8 mouse cellular contexts compared by ENCODE assay signal in genomic region chr14:30870206-30871147, GRCm38 (mm10). TPM values are rescaled to one million over a fixed set of nuclear protein-coding genes. Genes with fewer than 3 reads are reported as not detected.
DNase-seq lines count a peak whose midpoint lies in the region; ATAC-seq lines count a peak whose summit lies in the region.

No protein-coding gene starts in this region.

- ATAC-seq in lung, embryonic 15.5 days (ENCODE audit: borderline replicate concordance, extremely low read depth, low FRiP score, low TSS enrichment) = peak; percentile 67
- ATAC-seq in heart, embryonic 11.5 days (replicated peaks; ENCODE audit: insufficient number of reproducible peaks, low FRiP score, low TSS enrichment) = 0 out of 2 replicates have a peak, but pooled peaks have one; percentile 45
- ATAC-seq in limb, embryonic 13.5 days (ENCODE audit: low FRiP score, low read depth) = peak; percentile 78
- peak; percentile 44; the same call in 1 of the 2 replicates for ATAC-seq in stomach, embryonic 16.5 days (ENCODE audit: insufficient read depth, low FRiP score)

- H3K9ac ChIP-seq in lung, embryonic 15.5 days = no peak overlapping the region
- H3K9ac ChIP-seq in heart, embryonic 11.5 days (ENCODE audit: low read depth, low read length) = no peak overlapping the region
- H3K9ac ChIP-seq in limb, embryonic 13.5 days = peak overlapping the region; percentile 43
- H3K9ac ChIP-seq in stomach, embryonic 16.5 days (ENCODE audit: low read length) = no peak overlapping the region

- H3K4me3 ChIP-seq in lung, embryonic 15.5 days = no peak overlapping the region
- no peak overlapping the region for H3K4me3 ChIP-seq in heart, embryonic 11.5 days (ENCODE audit: low read depth, low read length)
- no peak overlapping the region for H3K4me3 ChIP-seq in limb, embryonic 13.5 days
- no peak overlapping the region for H3K4me3 ChIP-seq in stomach, embryonic 16.5 days (replicated peaks; ENCODE audit: low read length)

- no peaks in the 10 kb centered on the region for H3K27me3 ChIP-seq in lung, embryonic 15.5 days
- no peaks in the 10 kb centered on the region for H3K27me3 ChIP-seq in heart, embryonic 11.5 days (ENCODE audit: control insufficient read depth, insufficient read depth, low read length)
- H3K27me3 ChIP-seq in limb, embryonic 13.5 days = no peaks in the 10 kb centered on the region
- H3K27me3 ChIP-seq in stomach, embryonic 16.5 days (ENCODE audit: control insufficient read depth, insufficient read depth, low read length) = no peaks in the 10 kb centered on the region

- H3K27ac ChIP-seq in lung, embryonic 15.5 days = peak overlapping the region; percentile 81
- H3K27ac ChIP-seq in heart, embryonic 11.5 days (ENCODE audit: low read depth, low read length) = peak overlapping the region; percentile 71
- peak overlapping the region; percentile 82 for H3K27ac ChIP-seq in limb, embryonic 13.5 days
- peak overlapping the region; percentile 72 for H3K27ac ChIP-seq in stomach, embryonic 16.5 days (ENCODE audit: low read length)

- H3K4me1 ChIP-seq in lung, embryonic 15.5 days = peaks cover 32% of the 10 kb centered on the region
- peaks cover 29% of the 10 kb centered on the region for H3K4me1 ChIP-seq in heart, embryonic 11.5 days (ENCODE audit: control insufficient read depth, insufficient read depth, low read length)
- peaks cover 42% of the 10 kb centered on the region for H3K4me1 ChIP-seq in limb, embryonic 13.5 days
- H3K4me1 ChIP-seq in stomach, embryonic 16.5 days (ENCODE audit: control insufficient read depth, insufficient read depth, low read length) = no peaks in the 10 kb centered on the region

- DNase-seq in lung, postnatal 25 days (ENCODE audit: low spot score) = no peak
- no peak for DNase-seq in urinary bladder, adult 18-20 months (ENCODE audit: low spot score in 2 of 2)
- no peak for DNase-seq in right cerebral cortex, postnatal 36 days (ENCODE audit: low spot score in 2 of 2)
- DNase-seq in ovary, postnatal 10 days (ENCODE audit: low spot score) = no peak

- 61% methylated on average over 25 of the region's 25 CpGs for WGBS in lung, embryonic 15.5 days
- 62% methylated on average over 25 of the region's 25 CpGs for WGBS in heart, embryonic 11.5 days (ENCODE audit: insufficient replicate concordance)
- WGBS in limb, embryonic 13.5 days = 44% methylated on average over 25 of the region's 25 CpGs
- WGBS in stomach, embryonic 16.5 days = 65% methylated on average over 25 of the region's 25 CpGs

- peaks cover 8% of the 10 kb centered on the region; the same call in 1 of the 2 replicates for H3K36me3 ChIP-seq in lung, embryonic 15.5 days
- H3K36me3 ChIP-seq in heart, embryonic 11.5 days (ENCODE audit: control insufficient read depth, insufficient read depth, low read length) = no peaks in the 10 kb centered on the region
- peaks cover 62% of the 10 kb centered on the region for H3K36me3 ChIP-seq in limb, embryonic 13.5 days
- no peaks in the 10 kb centered on the region; the same call in 1 of the 2 replicates for H3K36me3 ChIP-seq in stomach, embryonic 16.5 days (ENCODE audit: control insufficient read depth, insufficient read depth, low read length)

- H3K9me3 ChIP-seq in lung, embryonic 15.5 days = no peaks in the 10 kb centered on the region
- no peaks in the 10 kb centered on the region for H3K9me3 ChIP-seq in heart, embryonic 11.5 days (replicated peaks; ENCODE audit: control insufficient read depth, low read length)
- no peaks in the 10 kb centered on the region for H3K9me3 ChIP-seq in limb, embryonic 13.5 days
- no peaks in the 10 kb centered on the region for H3K9me3 ChIP-seq in stomach, embryonic 16.5 days (replicated peaks; ENCODE audit: control insufficient read depth, low read length)

- H3K4me2 ChIP-seq in lung, embryonic 15.5 days = no peak overlapping the region
- no peak overlapping the region for H3K4me2 ChIP-seq in heart, embryonic 11.5 days
- H3K4me2 ChIP-seq in limb, embryonic 13.5 days (replicated peaks) = peak overlapping the region; percentile 35
- no peak overlapping the region for H3K4me2 ChIP-seq in stomach, embryonic 16.5 days (ENCODE audit: low read depth, low read length)

RNA-seq across cellular contexts. Expression of gene Mustn1, which starts 8.5 kb away (rescaled TPM):
- polyA plus RNA-seq in lung, embryonic 15.5 days (2015; fragmentation: Nextera tagmentation; extraction: Ambion mirVana) = 8.0 and 9.3 TPM in 2 replicates
- 1.8 and 2.0 TPM in 2 replicates for polyA plus RNA-seq in heart, embryonic 11.5 days (2014; fragmentation: Nextera tagmentation; extraction: Ambion mirVana)
- polyA plus RNA-seq in limb, embryonic 13.5 days (2015; fragmentation: Nextera tagmentation; extraction: Ambion mirVana) = 13.1 and 13.9 TPM in 2 replicates
- polyA plus RNA-seq in stomach, embryonic 16.5 days (2015; fragmentation: Nextera tagmentation; extraction: Ambion mirVana) = 10.1 and 11.4 TPM in 2 replicates

RNA-seq across cellular contexts. Expression of gene Itih4, which starts 15.8 kb away (rescaled TPM):
- polyA plus RNA-seq in lung, embryonic 15.5 days (2015; fragmentation: Nextera tagmentation; extraction: Ambion mirVana) = 0.16 and 0.70 TPM in 2 replicates
- not detected in 2 replicates for polyA plus RNA-seq in heart, embryonic 11.5 days (2014; fragmentation: Nextera tagmentation; extraction: Ambion mirVana)
- polyA plus RNA-seq in limb, embryonic 13.5 days (2015; fragmentation: Nextera tagmentation; extraction: Ambion mirVana) = 0.06 TPM in 2 replicates
- polyA plus RNA-seq in stomach, embryonic 16.5 days (2015; fragmentation: Nextera tagmentation; extraction: Ambion mirVana) = 5.6 and 7.7 TPM in 2 replicates

RNA-seq across cellular contexts. Expression of gene Tmem110, which starts 45.1 kb away (rescaled TPM):
- 29.9 and 30.0 TPM in 2 replicates for polyA plus RNA-seq in lung, embryonic 15.5 days (2015; fragmentation: Nextera tagmentation; extraction: Ambion mirVana)
- polyA plus RNA-seq in heart, embryonic 11.5 days (2014; fragmentation: Nextera tagmentation; extraction: Ambion mirVana) = 16.0 and 18.2 TPM in 2 replicates
- polyA plus RNA-seq in limb, embryonic 13.5 days (2015; fragmentation: Nextera tagmentation; extraction: Ambion mirVana) = 30.4 and 32.4 TPM in 2 replicates
- polyA plus RNA-seq in stomach, embryonic 16.5 days (2015; fragmentation: Nextera tagmentation; extraction: Ambion mirVana) = 22.6 and 26.4 TPM in 2 replicates

RNA-seq across cellular contexts. Expression of gene Itih3, which starts 53.1 kb away (rescaled TPM):
- polyA plus RNA-seq in lung, embryonic 15.5 days (2015; fragmentation: Nextera tagmentation; extraction: Ambion mirVana) = 0.50 and 2.4 TPM in 2 replicates
- polyA plus RNA-seq in heart, embryonic 11.5 days (2014; fragmentation: Nextera tagmentation; extraction: Ambion mirVana) = 1.4 and 1.7 TPM in 2 replicates
- polyA plus RNA-seq in limb, embryonic 13.5 days (2015; fragmentation: Nextera tagmentation; extraction: Ambion mirVana) = 0.06 and 0.47 TPM in 2 replicates
- 15.6 and 15.7 TPM in 2 replicates for polyA plus RNA-seq in stomach, embryonic 16.5 days (2015; fragmentation: Nextera tagmentation; extraction: Ambion mirVana)
